Mouse (Mus musculus): ENCODE results near the gene Rbm34. TPM values are rescaled to one million over a fixed set of nuclear protein-coding genes. Genes with fewer than 3 reads are reported as not detected.

Rbm34 gene
- polyA plus RNA-seq, 1 experiment = 19.7 TPM

- no peak overlapping the region for H3K27ac ChIP-seq (ENCODE audit: insufficient read depth, low read depth, low read length)
- TF ChIP-seq POLR2A (IDR thresholded peaks at IDR 0.05; ENCODE audit: borderline replicate concordance, low read depth, low read length) (no peak), CTCF (IDR thresholded peaks at IDR 0.05; ENCODE audit: low read depth, low read length) (no peak)
- no peak overlapping the region for H3K4me3 ChIP-seq (ENCODE audit: insufficient read depth, low read length)
- peaks cover 45% of the 10 kb centered on the region for H3K4me1 ChIP-seq (ENCODE audit: control insufficient read depth, insufficient read depth, low read length)
These were observed 57.4 kb downstream of the Rbm34 start for GRCm38 (mm10) chr8:126913241-126914106.

DNA sequence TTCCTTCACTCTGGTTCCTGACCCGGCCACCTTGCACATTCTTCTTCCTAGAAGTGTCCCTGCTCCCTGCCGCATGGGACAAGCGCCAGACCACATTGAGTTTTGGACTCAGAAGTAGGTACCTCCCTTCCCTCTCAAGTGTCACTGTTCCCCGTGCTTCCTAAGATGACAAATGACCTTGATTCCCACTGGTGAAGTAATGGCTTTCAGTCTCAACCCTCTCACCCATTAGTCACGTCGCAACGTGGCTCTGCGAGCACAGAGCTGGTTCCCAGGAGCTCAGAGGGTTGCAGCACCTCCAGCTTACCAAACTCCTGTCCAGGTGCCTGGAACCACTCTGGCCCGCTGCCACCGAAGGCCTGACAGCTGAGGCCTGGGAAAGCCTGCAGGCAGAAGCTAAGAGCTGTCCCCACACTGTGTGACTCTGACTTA is 61.5 kb downstream of the Rbm34 start:
- Histone ChIP-seq H3K4me1 (ENCODE audit: control insufficient read depth, insufficient read depth, low read length) (peaks cover 37% of the 10 kb centered on the region), H3K4me3 (ENCODE audit: insufficient read depth, low read length) (no peak overlapping the region), H3K27ac (ENCODE audit: insufficient read depth, low read depth, low read length) (peak overlapping the region; percentile 70)
- TF ChIP-seq CTCF (IDR thresholded peaks at IDR 0.05; ENCODE audit: low read depth, low read length) (no peak), POLR2A (IDR thresholded peaks at IDR 0.05; ENCODE audit: borderline replicate concordance, low read depth, low read length) (no peak)

- Histone ChIP-seq H3K27ac (ENCODE audit: insufficient read depth, low read depth, low read length) (peak overlapping the region; percentile 70), H3K4me1 (ENCODE audit: control insufficient read depth, insufficient read depth, low read length) (peaks cover 37% of the 10 kb centered on the region)
- TF ChIP-seq CTCF (IDR thresholded peaks at IDR 0.05; ENCODE audit: low read depth, low read length) (peak; percentile 44), POLR2A (IDR thresholded peaks at IDR 0.05; ENCODE audit: borderline replicate concordance, low read depth, low read length) (no peak)
These were observed 62.1 kb downstream of the Rbm34 start for GRCm38 (mm10) chr8:126908805-126909204.

DNA sequence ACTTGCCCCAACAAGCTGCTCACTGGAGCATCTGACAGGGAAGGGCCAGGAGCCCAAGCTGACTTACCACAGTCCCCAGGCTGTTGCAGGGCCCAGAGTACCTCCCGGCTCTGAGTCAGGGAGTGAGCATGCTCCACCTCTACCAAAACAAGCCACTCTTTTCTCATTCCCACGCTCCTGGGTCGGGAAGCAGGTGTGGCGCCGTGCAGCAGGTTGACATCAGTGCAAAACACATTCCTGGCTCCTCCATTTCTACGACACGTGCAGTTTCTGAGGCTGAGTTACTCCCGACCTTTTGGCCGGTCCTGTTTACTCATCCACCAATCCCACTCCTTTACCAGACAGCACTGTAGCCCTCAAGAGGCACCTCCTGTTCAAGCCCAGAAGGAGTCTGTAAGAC is 62.9 kb downstream of the Rbm34 start:
- Histone ChIP-seq H3K4me3 (ENCODE audit: insufficient read depth, low read length) (no peak overlapping the region), H3K27ac (ENCODE audit: insufficient read depth, low read depth, low read length) (no peak overlapping the region), H3K4me1 (ENCODE audit: control insufficient read depth, insufficient read depth, low read length) (peaks cover 35% of the 10 kb centered on the region)
- TF ChIP-seq CTCF (IDR thresholded peaks at IDR 0.05; ENCODE audit: low read depth, low read length) (no peak), POLR2A (IDR thresholded peaks at IDR 0.05; ENCODE audit: borderline replicate concordance, low read depth, low read length) (no peak)

More at GRCm38 (mm10) chr8:126908805-126909204, 62.1 kb downstream of the Rbm34 start:
- no peak overlapping the region for H3K4me3 ChIP-seq (ENCODE audit: insufficient read depth, low read length)

DNA sequence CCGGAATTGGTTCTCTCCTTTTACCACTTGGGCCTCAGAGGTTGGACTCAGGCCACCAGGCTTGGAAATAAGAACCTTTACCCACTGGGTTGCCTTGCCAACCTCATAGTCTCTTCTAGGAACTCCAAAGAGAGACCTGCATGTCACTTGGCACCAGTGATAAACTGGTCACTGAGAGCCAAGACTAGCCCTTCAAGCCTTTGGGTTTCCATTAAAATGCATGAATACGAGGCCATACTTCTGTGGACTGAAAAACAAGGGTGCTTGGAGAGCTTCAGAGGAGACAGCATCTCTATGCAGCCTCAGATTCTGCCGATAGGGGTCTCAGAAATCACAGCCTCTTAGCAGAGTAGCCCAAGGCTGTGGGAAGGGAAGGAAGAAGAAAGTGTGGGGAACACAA is 63.5 kb downstream of the Rbm34 start:
- H3K27ac ChIP-seq (ENCODE audit: insufficient read depth, low read depth, low read length) = no peak overlapping the region
- no peak overlapping the region for H3K4me3 ChIP-seq (ENCODE audit: insufficient read depth, low read length)
- TF ChIP-seq POLR2A (IDR thresholded peaks at IDR 0.05; ENCODE audit: borderline replicate concordance, low read depth, low read length) = no peak
- TF ChIP-seq CTCF (IDR thresholded peaks at IDR 0.05; ENCODE audit: low read depth, low read length) = no peak
- H3K4me1 ChIP-seq (ENCODE audit: control insufficient read depth, insufficient read depth, low read length) = peaks cover 35% of the 10 kb centered on the region

DNA sequence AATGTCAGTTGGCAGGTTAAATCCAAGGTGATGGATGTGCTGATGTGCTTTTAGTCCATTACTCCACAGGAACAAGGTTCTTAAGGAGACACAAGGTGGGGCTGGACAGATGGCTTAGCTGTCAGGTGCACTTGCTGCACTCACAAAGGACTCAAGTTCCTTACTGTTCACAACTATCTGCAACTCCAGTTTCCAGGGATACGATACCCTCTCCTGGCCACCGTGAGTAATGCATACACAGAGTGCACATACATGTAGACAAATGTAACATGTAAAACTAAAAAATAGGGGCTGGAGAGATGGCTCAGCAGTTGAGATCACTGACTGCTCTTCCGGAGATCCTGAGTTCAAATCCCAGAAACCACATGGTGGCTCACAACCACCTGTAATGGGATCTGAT is 65.5 kb downstream of the Rbm34 start:
- Histone ChIP-seq H3K4me1 (ENCODE audit: control insufficient read depth, insufficient read depth, low read length) (peaks cover 46% of the 10 kb centered on the region), H3K4me3 (ENCODE audit: insufficient read depth, low read length) (no peak overlapping the region), H3K27ac (ENCODE audit: insufficient read depth, low read depth, low read length) (no peak overlapping the region)
- TF ChIP-seq POLR2A (IDR thresholded peaks at IDR 0.05; ENCODE audit: borderline replicate concordance, low read depth, low read length) = no peak
- no peak for TF ChIP-seq CTCF (IDR thresholded peaks at IDR 0.05; ENCODE audit: low read depth, low read length)

DNA sequence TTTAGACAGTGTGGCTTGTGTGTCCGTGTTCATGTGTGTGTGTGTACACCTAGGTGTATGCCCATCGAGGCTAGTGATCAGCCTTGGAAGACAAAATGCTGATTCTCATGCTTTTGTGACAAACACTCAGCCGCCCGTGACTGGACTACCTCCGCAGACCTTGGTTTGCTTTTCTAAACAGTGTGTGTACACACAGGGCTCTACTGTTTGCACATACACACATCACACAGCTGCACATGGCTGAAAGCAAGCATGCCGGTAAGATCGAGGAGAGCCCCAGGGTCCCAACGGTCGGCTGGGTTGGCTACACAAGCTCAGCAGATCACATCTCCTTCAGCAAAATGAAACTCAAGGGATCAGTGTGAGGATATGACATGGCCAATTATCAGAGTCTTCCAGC is 66.9 kb downstream of the Rbm34 start:
- Histone ChIP-seq H3K27ac (ENCODE audit: insufficient read depth, low read depth, low read length) (no peak overlapping the region), H3K4me3 (ENCODE audit: insufficient read depth, low read length) (no peak overlapping the region), H3K4me1 (ENCODE audit: control insufficient read depth, insufficient read depth, low read length) (peaks cover 39% of the 10 kb centered on the region)
- TF ChIP-seq CTCF (IDR thresholded peaks at IDR 0.05; ENCODE audit: low read depth, low read length) (no peak), POLR2A (IDR thresholded peaks at IDR 0.05; ENCODE audit: borderline replicate concordance, low read depth, low read length) (no peak)

- H3K27ac ChIP-seq (ENCODE audit: insufficient read depth, low read depth, low read length) = no peak overlapping the region
These were observed 67.5 kb downstream of the Rbm34 start for GRCm38 (mm10) chr8:126903224-126903895.

GRCm38 (mm10) chr8:126901612-126902011 is 69.3 kb downstream of the Rbm34 start:
- H3K4me1 ChIP-seq (ENCODE audit: control insufficient read depth, insufficient read depth, low read length) = peaks cover 30% of the 10 kb centered on the region
- TF ChIP-seq POLR2A (IDR thresholded peaks at IDR 0.05; ENCODE audit: borderline replicate concordance, low read depth, low read length) (no peak), CTCF (IDR thresholded peaks at IDR 0.05; ENCODE audit: low read depth, low read length) (no peak)
- no peak overlapping the region for H3K4me3 ChIP-seq (ENCODE audit: insufficient read depth, low read length)
- peak overlapping the region; percentile 69 for H3K27ac ChIP-seq (ENCODE audit: insufficient read depth, low read depth, low read length)

More at GRCm38 (mm10) chr8:126903224-126903895, 67.5 kb downstream of the Rbm34 start:
- H3K4me3 ChIP-seq (ENCODE audit: insufficient read depth, low read length) = no peak overlapping the region
- H3K4me1 ChIP-seq (ENCODE audit: control insufficient read depth, insufficient read depth, low read length) = peaks cover 35% of the 10 kb centered on the region
- TF ChIP-seq CTCF (IDR thresholded peaks at IDR 0.05; ENCODE audit: low read depth, low read length) (no peak), POLR2A (IDR thresholded peaks at IDR 0.05; ENCODE audit: borderline replicate concordance, low read depth, low read length) (no peak)

DNA sequence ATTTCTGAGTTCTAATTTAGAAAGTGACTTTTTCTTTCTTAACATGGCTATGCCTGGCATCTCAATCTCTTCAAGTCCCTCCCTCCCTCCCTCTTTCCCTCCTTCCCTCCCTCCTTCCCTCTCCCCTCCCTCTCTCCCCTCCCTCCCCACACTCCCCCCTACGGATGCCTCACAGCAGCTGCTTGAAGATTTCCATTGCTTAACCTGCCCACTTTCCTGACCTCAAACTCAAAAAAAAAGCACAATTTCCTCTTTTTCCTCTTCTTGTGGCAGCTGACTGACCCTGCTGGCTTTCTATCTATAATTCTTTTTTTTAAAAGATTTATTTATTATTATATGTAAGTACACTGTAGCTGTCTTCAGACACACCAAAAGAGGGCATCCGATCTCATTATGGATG is 69.8 kb downstream of the Rbm34 start:
- peaks cover 30% of the 10 kb centered on the region for H3K4me1 ChIP-seq (ENCODE audit: control insufficient read depth, insufficient read depth, low read length)
- TF ChIP-seq CTCF (IDR thresholded peaks at IDR 0.05; ENCODE audit: low read depth, low read length) (no peak), POLR2A (IDR thresholded peaks at IDR 0.05; ENCODE audit: borderline replicate concordance, low read depth, low read length) (no peak)
- H3K27ac ChIP-seq (ENCODE audit: insufficient read depth, low read depth, low read length) = peak overlapping the region; percentile 69
- H3K4me3 ChIP-seq (ENCODE audit: insufficient read depth, low read length) = no peak overlapping the region

Other genes with a start within 250 kb of the Rbm34 start
- gene Tomm20, start 25.2 kb downstream of the Rbm34 start, polyA plus RNA-seq (2012; ENCODE audit: insufficient read depth, insufficient read length, missing spikeins) = 79.4 and 89.9 TPM in 2 replicates
- gene Pard3, start 92.8 kb upstream of the Rbm34 start, polyA plus RNA-seq (2012; ENCODE audit: insufficient read depth, insufficient read length, missing spikeins) = 0.11 and 1.1 TPM in 2 replicates